Mouse (Mus musculus) left cerebral cortex, postnatal 25 days (tissue): Measurements from ENCODE around the gene Vmn1r74. TPM values are rescaled to one million over a fixed set of nuclear protein-coding genes. Genes with fewer than 3 reads are reported as not detected.
"Not testable (repeated sequence)": the region's sequence is repeated elsewhere in the genome, so short reads cannot be mapped to it uniquely, and the experiment has no call there.

Source experiments
- DNase-seq, 2 experiments: peaks; one replicate each; pipeline ENCODE4 v3.0.0; 2022; ENCODE audit warnings: low spot score in 2 of 2, mixed read lengths in 1 of 2
- intact Hi-C: fragments of 180-260 bp; cut with DNase I; formaldehyde crosslinking; loops from one replicate; pipeline ENCODE4 v1.15.1; 2025
- total RNA-seq, 2 experiments: library from RNA; stranded (reverse); gene quantifications; 2 replicates each; pipeline ENCODE4 v1.2.3; 2021

The Vmn1r74 gene
- total RNA-seq: not detected

- DNase-seq: no peak
- intact Hi-C loops: no loop called here
These were observed at the start of gene Vmn1r74 for GRCm38 (mm10) chr7:11833680-11834079. Gene Vmn1r74 (plus strand): TSS chr7:11833980.

GRCm38 (mm10) chr7:11813751-11814150, 20.0 kb upstream of the Vmn1r74 start:
- DNase-seq: no peak
- intact Hi-C loops: no loop called here

- intact Hi-C loops: no loop called here
- DNase-seq: no peak
These were observed 11.6 kb upstream of the Vmn1r74 start for GRCm38 (mm10) chr7:11822166-11822565.

- intact Hi-C loops: not testable (repeated sequence)
These were observed 10.5 kb upstream of the Vmn1r74 start for GRCm38 (mm10) chr7:11823246-11823645.

GRCm38 (mm10) chr7:11874330-11874729, 40.5 kb downstream of the Vmn1r74 start, which contains the start of gene Vmn1r75:
Gene Vmn1r75 (plus strand): TSS chr7:11874630.
- intact Hi-C loops: no loop called here
- no peak for DNase-seq

More at GRCm38 (mm10) chr7:11823246-11823645, 10.5 kb upstream of the Vmn1r74 start:
- not testable (repeated sequence) for DNase-seq

Other genes with a start within 250 kb of the Vmn1r74 start
- gene Zscan4-ps3, start 224.7 kb upstream of the Vmn1r74 start, total RNA-seq: not detected
- gene Vmn1r72, start 153.8 kb upstream of the Vmn1r74 start, total RNA-seq: not detected
- not detected for gene Vmn1r73, start 103.7 kb upstream of the Vmn1r74 start, total RNA-seq
- gene Vmn1r75, start 40.6 kb downstream of the Vmn1r74 start, total RNA-seq: not detected
- gene Vmn1r76, start 104.2 kb downstream of the Vmn1r74 start, total RNA-seq: not detected
- gene Vmn1r77, start 202.8 kb downstream of the Vmn1r74 start, total RNA-seq: not detected